Mouse (Mus musculus): ENCODE data around the gene Gm21970.

- TF ChIP-seq GATA1 (IDR thresholded peaks at IDR 0.05; ENCODE audit: borderline replicate concordance, low read length): no peak
- TF ChIP-seq TAL1 (conservative IDR thresholded peaks at IDR 0.05; ENCODE audit: low read depth, low read length): no peak
- TF ChIP-seq CTCF (IDR thresholded peaks at IDR 0.05; ENCODE audit: low read depth, low read length): no peak
Measured at GRCm38 (mm10) chr16:91461066-91461638, 69.6 kb downstream of the Gm21970 start.

Measured in G1E (cell line).